Mouse (Mus musculus) limb, embryonic 13.5 days (tissue): ENCODE measurements around the gene Vps26a. TPM values are rescaled to one million over a fixed set of nuclear protein-coding genes. Genes with fewer than 3 reads are reported as not detected.
"Not testable (repeated sequence)": the region's sequence is repeated elsewhere in the genome, so short reads cannot be mapped to it uniquely, and the experiment has no call there.

Experiments used
- ATAC-seq: fragments of 200-750 bp; cut with Nextera tagmentation; 2 replicates; pipeline ENCODE4 v1.8.0; 2017; ENCODE audit warnings: low read depth, moderate number of reproducible peaks, moderate TSS enrichment; ENCODE audit not compliant: low FRiP score
- H3K27ac ChIP-seq: fragments of 300-500 bp; sonication (generic); 2 replicates; pipeline ENCODE4 v1.5.1; 2015; ENCODE audit warnings: inconsistent platforms, mild to moderate bottlenecking, moderate library complexity
- H3K27me3 ChIP-seq: fragments of 300-500 bp; sonication (generic); 2 replicates; pipeline ENCODE4 v1.6.1; 2015; ENCODE audit warnings: mild to moderate bottlenecking, inconsistent platforms
- H3K36me3 ChIP-seq: fragments of 300-500 bp; sonication (generic); 2 replicates; pipeline ENCODE4 v1.6.1; 2015; ENCODE audit warnings: inconsistent platforms, mild to moderate bottlenecking, moderate library complexity
- H3K4me1 ChIP-seq: fragments of 300-500 bp; sonication (generic); 2 replicates; pipeline ENCODE4 v1.6.1; 2015; ENCODE audit warnings: inconsistent platforms
- H3K4me2 ChIP-seq: fragments of 300-500 bp; sonication (generic); replicated peaks from 2 replicates; pipeline ENCODE4 v1.6.1; 2015; ENCODE audit warnings: inconsistent platforms, mild to moderate bottlenecking, moderate library complexity
- H3K4me3 ChIP-seq: fragments of 300-500 bp; sonication (generic); 2 replicates; pipeline ENCODE4 v1.5.1; 2015; ENCODE audit warnings: moderate library complexity, mild to moderate bottlenecking, inconsistent platforms
- H3K9ac ChIP-seq: fragments of 300-500 bp; sonication (generic); 2 replicates; pipeline ENCODE4 v1.6.1; 2015; ENCODE audit warnings: mild to moderate bottlenecking, inconsistent platforms
- H3K9me3 ChIP-seq: fragments of 300-500 bp; sonication (generic); 2 replicates; pipeline ENCODE4 v1.6.1; 2016; ENCODE audit warnings: inconsistent platforms
- WGBS: fragments of 180-500 bp; shearing (Covaris S2); methylation state at CpG from one replicate; pipeline ENCODE4 v1.1.7; 2015; 5-methylcytosine and 5-hydroxymethylcytosine counted together
- polyA plus RNA-seq: library from polyadenylated mRNA; unstranded; fragments of >200 nt; fragmentation: Nextera tagmentation; extraction: Ambion mirVana; gene quantifications from 2 replicates; pipeline ENCODE4 v1.2.1, GENCODE M21; 2015

The Vps26a gene
- polyA plus RNA-seq, 1 experiment from 2014 or later: 72.5 TPM

DNA sequence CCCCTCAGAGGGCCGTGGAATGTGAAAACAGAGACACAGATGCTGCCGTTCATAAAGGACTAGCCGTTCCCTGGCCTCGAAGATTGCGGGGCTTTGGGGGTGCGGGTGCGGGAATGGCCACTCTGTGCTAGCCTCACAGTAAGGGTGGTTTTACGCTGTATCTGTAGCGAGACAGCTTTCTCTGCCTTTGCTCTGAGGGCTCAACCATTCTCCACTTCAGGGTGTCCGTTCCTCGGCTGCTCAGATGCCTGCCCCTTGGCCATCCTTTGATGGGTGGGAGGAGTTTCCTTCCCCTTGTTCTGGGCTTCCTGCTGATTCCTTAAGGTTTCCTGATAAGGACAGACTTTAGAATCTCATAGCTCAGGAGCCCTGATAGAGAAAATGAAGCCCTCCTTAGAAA, 21.9 kb upstream of the Vps26a start:
- Histone ChIP-seq H3K9me3 (no peaks in the 10 kb centered on the region), H3K9ac (peak overlapping the region; percentile 54), H3K36me3 (no peaks in the 10 kb centered on the region), H3K4me1 (0 out of 2 replicates have a peak, but pooled peaks cover 8% of the 10 kb centered on the region), H3K4me2 (peak overlapping the region; percentile 64), H3K27ac (no peak overlapping the region), H3K27me3 (peaks cover 23% of the 10 kb centered on the region), H3K4me3 (peak overlapping the region; percentile 37)
- WGBS: 5% methylated on average over 11 of the region's 11 CpGs
- no peak for ATAC-seq

DNA sequence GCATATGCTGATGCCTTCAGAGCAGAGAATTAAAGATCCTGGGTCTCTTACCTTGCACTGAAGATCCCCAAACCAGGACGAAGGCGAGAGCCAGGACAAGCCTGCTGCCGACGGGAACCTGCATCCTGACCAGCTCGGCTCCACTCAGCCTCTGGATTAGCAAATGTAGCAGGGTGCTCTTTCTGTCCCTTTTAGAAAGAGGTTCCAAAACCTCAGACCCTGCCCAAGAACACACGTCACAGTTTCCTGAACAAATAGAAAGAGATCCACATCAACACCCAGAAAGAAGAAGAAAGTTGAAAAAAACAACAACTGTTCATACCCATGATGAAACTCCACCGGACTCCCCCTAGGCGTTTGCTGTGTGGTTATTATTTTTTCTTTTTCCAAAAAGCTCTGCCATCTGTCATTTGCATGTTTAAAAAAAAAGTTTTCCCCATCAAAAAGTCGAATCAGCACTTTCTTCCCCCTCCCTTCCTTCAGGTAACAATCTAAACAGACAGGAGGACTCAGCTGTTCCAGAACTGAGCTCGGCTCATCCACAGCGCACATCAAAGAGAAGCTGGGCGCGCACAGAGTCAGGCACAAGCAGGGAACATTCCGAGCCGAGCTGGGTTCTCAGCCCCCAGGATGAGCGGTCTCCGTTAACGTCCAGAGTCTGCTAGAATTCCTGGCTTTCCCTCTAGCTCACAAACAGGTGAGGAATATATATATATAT, 21.1 kb upstream of the Vps26a start:
- H3K27me3 ChIP-seq: peaks cover 23% of the 10 kb centered on the region
- no peak overlapping the region for H3K27ac ChIP-seq
- no peak overlapping the region; the same call in 1 of the 2 replicates for H3K9ac ChIP-seq
- H3K9me3 ChIP-seq: no peaks in the 10 kb centered on the region
- 0 out of 2 replicates have a peak, but pooled peaks cover 8% of the 10 kb centered on the region for H3K4me1 ChIP-seq
- ATAC-seq: no peak
- peak overlapping the region; percentile 37 for H3K4me3 ChIP-seq
- peak overlapping the region; percentile 64 for H3K4me2 ChIP-seq
- no peaks in the 10 kb centered on the region for H3K36me3 ChIP-seq
- WGBS: 10% methylated on average over 18 of the region's 18 CpGs

DNA sequence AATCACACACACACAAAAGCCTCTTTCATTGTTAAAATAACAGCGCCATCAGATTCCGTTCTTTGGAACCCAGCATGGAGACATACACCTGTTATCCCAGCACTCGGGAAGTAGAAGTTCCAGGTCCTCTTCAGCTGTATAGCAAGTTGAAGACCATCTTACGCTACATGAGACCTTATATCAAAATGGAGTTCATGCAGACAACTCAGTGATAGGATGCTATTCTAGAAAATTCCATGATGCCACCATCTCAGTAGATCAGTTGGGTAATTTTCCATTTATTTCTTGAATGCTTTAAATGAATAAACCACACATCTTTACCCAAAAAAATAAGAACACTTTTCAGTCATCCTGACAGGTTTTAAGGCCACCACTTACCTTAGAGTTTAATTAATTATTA, 20.5 kb upstream of the Vps26a start:
- no peak overlapping the region for H3K27ac ChIP-seq
- 86% methylated on average over 4 of the region's 4 CpGs for WGBS
- H3K4me2 ChIP-seq: no peak overlapping the region
- no peak overlapping the region for H3K4me3 ChIP-seq
- no peak overlapping the region for H3K9ac ChIP-seq
- H3K4me1 ChIP-seq: 0 out of 2 replicates have a peak, but pooled peaks cover 8% of the 10 kb centered on the region
- H3K27me3 ChIP-seq: peaks cover 23% of the 10 kb centered on the region
- H3K36me3 ChIP-seq: no peaks in the 10 kb centered on the region
- no peaks in the 10 kb centered on the region for H3K9me3 ChIP-seq
- ATAC-seq: no peak

DNA sequence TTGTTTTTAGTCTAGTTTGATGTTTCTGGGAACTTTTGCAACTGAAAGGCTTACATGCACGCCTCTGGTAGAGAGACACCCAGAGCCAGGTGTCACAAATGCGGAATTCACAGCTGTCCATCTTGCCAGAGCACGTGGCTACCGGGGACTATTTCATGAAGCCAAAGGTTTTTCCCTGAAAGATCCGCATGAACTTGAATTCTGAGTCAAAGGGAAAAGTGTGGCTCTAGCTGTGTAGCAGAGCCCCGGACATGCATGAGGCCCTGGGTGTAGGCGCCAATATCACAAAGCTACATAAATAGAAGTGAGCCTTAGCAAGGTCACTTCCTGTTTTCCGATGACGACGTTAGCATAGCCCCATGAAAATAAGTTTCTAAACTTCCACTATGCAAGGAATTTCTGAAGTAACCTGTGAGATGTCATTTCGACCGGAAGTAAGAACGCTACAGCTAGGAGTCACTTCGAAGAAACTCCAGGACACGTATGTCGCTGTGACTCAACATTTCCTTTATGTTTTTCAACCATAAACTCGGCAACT, 19.5 kb upstream of the Vps26a start:
- H3K9me3 ChIP-seq: no peaks in the 10 kb centered on the region
- ATAC-seq: no peak
- no peak overlapping the region for H3K4me2 ChIP-seq
- H3K36me3 ChIP-seq: no peaks in the 10 kb centered on the region
- H3K4me1 ChIP-seq: 0 out of 2 replicates have a peak, but pooled peaks cover 8% of the 10 kb centered on the region
- H3K9ac ChIP-seq: no peak overlapping the region
- peaks cover 23% of the 10 kb centered on the region for H3K27me3 ChIP-seq
- H3K27ac ChIP-seq: no peak overlapping the region
- no peak overlapping the region for H3K4me3 ChIP-seq
- WGBS: 83% methylated on average over 17 of the region's 17 CpGs

DNA sequence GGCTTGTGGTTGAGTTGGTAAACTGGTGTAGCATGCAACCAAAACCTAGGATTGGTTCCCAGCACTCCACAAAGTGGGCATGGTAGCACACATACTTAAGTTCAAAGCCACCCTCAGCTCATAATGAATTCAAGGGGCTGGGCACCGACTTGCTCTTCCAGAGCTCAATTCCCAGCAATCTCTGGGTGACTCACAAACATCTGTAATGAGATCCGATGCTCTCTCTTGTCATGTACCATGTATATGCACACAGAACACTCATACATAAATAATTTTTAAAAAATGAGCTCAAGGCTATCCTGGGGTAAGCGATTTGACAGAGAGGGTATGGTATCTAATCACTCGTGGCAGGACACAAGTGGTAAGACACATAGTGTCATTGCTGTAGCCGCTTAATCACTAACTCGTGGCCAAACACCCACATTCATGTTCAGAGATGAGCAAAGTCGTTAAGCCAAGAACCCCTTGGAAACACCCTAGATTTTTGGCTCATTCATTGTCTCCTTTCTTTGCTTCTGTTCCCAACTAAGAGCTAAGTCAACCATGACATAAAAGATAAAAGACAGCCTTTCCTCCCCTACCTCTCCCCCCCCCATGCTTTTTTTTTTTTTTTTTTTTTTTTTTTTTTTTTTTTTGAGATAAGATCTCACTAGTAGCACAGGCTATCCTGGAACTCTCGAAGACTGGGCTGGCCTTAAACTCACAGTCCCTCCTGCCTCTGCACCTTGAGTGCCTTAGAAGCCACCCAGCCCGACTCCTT, 18.8 kb upstream of the Vps26a start:
- WGBS: 82% methylated on average over 9 of the region's 9 CpGs
- H3K27ac ChIP-seq: no peak overlapping the region
- no peak overlapping the region for H3K4me2 ChIP-seq
- H3K9me3 ChIP-seq: no peaks in the 10 kb centered on the region
- no peak for ATAC-seq
- no peak overlapping the region for H3K4me3 ChIP-seq
- 0 out of 2 replicates have a peak, but pooled peaks cover 8% of the 10 kb centered on the region for H3K4me1 ChIP-seq
- H3K36me3 ChIP-seq: no peaks in the 10 kb centered on the region
- no peak overlapping the region for H3K9ac ChIP-seq
- peaks cover 23% of the 10 kb centered on the region for H3K27me3 ChIP-seq

DNA sequence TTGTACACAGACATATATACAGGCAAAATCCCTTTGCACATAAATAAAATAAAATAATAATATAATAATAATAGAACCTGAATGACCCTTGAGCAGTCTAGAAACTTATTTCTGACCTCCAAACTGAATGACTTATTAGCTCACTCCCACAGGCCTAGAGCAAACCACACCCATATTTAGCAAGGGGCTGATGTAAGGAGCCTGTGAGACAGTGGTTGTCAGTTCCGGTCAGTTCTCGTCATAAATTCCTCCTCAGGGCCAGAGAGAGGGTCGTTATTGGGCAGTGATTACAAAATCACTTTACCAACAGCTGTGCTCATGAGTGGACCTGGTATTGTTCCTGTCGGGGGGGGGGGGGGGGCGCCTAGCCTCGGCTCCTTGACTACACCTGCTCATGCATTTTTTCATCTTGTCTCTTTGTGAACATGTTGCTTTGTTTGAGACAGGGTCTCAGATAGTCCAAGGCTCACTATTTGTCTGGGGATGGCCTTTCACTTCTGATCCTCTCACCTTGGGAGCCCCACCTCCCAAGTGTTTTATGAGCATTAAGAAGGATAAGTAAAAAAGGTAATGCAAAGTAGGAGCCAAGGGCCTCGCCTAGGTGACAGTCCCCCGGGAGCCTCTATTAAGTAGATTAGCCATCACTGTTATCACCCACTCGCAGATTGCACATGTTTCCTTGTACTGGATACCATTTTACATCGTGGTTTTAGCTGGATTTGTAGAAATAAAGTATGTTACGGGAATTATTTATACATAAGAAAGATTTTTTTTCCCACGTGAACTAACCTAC, 17.4 kb upstream of the Vps26a start:
- no peaks in the 10 kb centered on the region for H3K9me3 ChIP-seq
- 0 out of 2 replicates have a peak, but pooled peaks cover 8% of the 10 kb centered on the region for H3K4me1 ChIP-seq
- no peak for ATAC-seq
- no peak overlapping the region for H3K4me2 ChIP-seq
- no peak overlapping the region for H3K4me3 ChIP-seq
- 67% methylated on average over 12 of the region's 12 CpGs for WGBS
- no peaks in the 10 kb centered on the region for H3K36me3 ChIP-seq
- no peak overlapping the region for H3K27ac ChIP-seq
- H3K9ac ChIP-seq: no peak overlapping the region
- peaks cover 20% of the 10 kb centered on the region for H3K27me3 ChIP-seq

DNA sequence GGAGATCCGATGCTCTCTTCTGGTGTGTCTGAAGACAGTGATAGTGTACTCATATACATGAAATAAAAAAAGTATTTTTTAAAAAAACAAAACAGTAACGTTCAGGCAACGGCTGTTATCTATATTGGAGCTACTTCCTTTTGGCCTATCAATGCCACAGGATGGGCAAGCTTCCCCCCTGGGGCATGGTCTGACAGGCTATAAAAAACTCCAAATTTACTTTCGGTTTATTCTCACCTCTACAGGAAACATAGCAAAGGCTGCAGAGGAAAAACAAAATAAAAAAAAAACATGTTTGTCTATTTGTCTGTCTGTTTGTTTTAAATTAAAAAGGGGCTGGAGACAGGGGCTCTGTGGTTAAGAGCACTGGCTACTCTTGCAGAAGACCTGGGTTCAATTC, 16.7 kb upstream of the Vps26a start:
- no peak for ATAC-seq
- 74% methylated on average over 4 of the region's 4 CpGs for WGBS
- H3K27ac ChIP-seq: no peak overlapping the region

DNA sequence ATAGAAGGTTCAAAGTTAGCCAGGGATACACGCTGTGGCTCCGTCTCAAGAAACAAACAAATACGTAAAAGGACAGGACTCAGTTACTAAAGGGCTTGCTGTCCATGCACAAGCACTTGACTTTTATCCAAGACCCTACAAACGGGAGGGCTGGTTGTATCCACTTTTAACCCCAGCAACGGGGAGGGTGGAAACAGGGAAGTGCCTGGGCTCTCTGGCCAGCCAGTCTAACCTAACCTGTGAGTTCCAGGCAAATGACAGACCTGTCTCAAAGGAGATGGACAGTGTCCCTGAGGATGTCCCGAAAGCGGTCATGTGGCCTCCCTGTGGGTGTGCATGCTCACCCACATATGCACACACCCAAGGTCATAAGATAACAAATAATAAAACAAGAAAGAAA, 15.3 kb upstream of the Vps26a start:
- no peak for ATAC-seq
- no peak overlapping the region for H3K27ac ChIP-seq
- H3K36me3 ChIP-seq: no peaks in the 10 kb centered on the region
- H3K9me3 ChIP-seq: no peaks in the 10 kb centered on the region
- H3K4me3 ChIP-seq: no peak overlapping the region
- no peak overlapping the region for H3K4me2 ChIP-seq
- no peak overlapping the region for H3K9ac ChIP-seq
- WGBS: 78% methylated on average over 7 of the region's 7 CpGs
- no peaks in the 10 kb centered on the region for H3K4me1 ChIP-seq
- H3K27me3 ChIP-seq: peaks cover 5% of the 10 kb centered on the region; the same call in 1 of the 2 replicates

More for the DNA sequence above, 16.7 kb upstream of the Vps26a start:
- Histone ChIP-seq H3K27me3 (peaks cover 14% of the 10 kb centered on the region), H3K9me3 (no peaks in the 10 kb centered on the region), H3K4me1 (0 out of 2 replicates have a peak, but pooled peaks cover 5% of the 10 kb centered on the region), H3K4me2 (no peak overlapping the region), H3K4me3 (no peak overlapping the region), H3K9ac (no peak overlapping the region), H3K36me3 (no peaks in the 10 kb centered on the region)

DNA sequence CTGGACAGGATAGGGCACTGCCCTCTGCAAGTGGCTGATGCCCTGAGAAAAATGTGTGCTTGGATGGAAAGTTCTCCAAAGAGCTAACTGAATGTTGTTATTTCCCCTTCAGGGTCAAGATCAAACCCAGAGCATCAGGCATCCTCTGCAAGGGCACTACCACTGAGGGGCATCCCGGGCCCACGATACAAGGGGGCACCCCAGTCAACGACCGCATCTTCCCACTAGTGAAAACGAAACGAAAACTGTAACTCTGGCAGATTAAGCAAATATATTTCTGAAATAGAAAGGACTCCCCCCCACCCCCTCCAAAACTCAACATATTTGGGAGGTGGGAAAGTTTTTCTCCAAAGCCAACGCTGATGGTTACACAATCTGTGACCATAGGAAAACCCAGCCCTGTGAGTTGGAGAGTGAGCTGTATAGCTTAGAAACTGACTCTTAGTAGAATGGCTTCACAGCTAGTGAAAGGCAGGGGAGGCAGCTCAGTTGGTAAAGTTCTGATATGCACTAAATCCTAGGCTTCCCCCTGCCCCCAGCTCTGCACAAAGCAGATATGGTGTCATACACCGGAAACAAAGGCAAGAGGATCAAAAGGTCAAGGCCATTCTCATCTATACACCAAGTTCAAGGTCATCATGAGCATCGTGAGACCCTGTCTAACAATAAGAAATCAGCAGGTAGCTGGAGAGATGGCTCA, 14.5 kb upstream of the Vps26a start:
- no peak overlapping the region for H3K4me3 ChIP-seq
- no peaks in the 10 kb centered on the region for H3K36me3 ChIP-seq
- no peaks in the 10 kb centered on the region for H3K9me3 ChIP-seq
- no peak overlapping the region for H3K27ac ChIP-seq
- H3K4me2 ChIP-seq: no peak overlapping the region
- no peak overlapping the region for H3K9ac ChIP-seq
- no peak for ATAC-seq
- no peaks in the 10 kb centered on the region for H3K4me1 ChIP-seq
- 86% methylated on average over 9 of the region's 9 CpGs for WGBS
- H3K27me3 ChIP-seq: peaks cover 1% of the 10 kb centered on the region; the same call in 1 of the 2 replicates

DNA sequence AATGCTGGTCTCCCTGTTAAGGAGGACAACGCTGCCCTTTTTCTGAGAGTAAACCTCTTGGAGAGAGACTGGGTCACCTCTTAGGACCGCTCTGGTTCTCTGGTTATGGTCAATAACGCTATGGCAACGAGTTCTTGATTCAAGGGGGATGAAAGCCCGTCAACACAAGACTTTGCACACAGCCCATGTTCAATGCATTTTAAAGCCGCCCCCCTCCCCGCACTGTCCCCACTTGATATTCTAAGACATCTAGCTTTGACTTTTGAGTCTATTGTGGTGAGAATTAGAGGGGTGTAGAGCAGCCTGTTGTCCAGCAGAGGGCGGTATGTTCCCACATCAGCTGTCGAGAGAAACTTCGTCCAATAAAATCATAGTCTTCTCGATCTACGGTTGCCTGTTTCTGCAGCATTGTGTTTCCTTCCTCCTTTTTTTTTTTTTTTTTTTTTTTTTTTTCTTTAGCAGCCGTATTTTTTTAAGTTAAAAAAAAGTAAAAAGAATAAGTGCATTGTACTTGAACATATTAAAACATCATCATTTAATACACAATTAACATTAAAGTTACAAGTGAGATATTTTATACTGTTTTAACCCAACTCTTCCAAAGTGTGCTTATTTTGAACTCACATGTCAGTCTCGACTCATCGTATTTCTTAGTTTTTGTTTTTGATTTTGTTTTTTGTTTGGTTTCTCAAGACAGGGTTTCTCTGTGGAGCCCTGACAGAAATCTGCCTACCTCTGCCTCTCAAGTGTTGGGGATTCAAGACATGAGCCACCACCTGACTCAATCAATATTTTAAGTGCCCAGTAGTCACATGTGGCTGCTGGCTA, 13.7 kb upstream of the Vps26a start:
- H3K9ac ChIP-seq: no peak overlapping the region
- H3K4me3 ChIP-seq: no peak overlapping the region
- no peaks in the 10 kb centered on the region for H3K4me1 ChIP-seq
- H3K9me3 ChIP-seq: no peaks in the 10 kb centered on the region
- no peaks in the 10 kb centered on the region for H3K27me3 ChIP-seq
- H3K27ac ChIP-seq: no peak overlapping the region
- 22% methylated on average over 15 of the region's 15 CpGs for WGBS
- no peaks in the 10 kb centered on the region for H3K36me3 ChIP-seq
- no peak overlapping the region for H3K4me2 ChIP-seq
- 0 out of 2 replicates have a peak, but pooled peaks have one; percentile 36 for ATAC-seq

DNA sequence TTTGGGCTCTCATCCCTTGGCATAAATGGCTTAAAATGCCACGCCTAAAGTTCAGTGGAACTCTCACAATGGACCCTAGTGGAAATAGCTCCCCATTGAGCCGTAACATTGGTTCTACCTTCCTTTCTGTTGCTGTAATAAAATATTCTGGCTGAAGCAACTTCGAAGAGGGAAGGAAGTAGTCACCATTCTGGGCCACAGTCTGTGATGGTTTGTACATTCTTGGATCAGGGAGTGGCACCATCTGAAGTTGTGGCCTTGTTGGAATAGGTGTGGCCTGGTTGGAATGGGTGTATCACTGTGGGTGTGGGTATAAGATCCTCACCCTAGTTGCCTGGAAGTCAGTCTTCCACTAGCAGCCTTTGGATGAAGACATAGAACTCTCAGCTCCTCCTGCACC, 5.1 kb upstream of the Vps26a start:
- not testable (repeated sequence) for H3K4me2 ChIP-seq, H3K4me1 ChIP-seq, H3K4me3 ChIP-seq, H3K27me3 ChIP-seq, H3K36me3 ChIP-seq, H3K27ac ChIP-seq, ATAC-seq, H3K9ac ChIP-seq, H3K9me3 ChIP-seq
- 82% methylated on average over 3 of the region's 3 CpGs for WGBS
